ENCODE assay signal across 8 mouse cellular contexts in the genomic region with DNA sequence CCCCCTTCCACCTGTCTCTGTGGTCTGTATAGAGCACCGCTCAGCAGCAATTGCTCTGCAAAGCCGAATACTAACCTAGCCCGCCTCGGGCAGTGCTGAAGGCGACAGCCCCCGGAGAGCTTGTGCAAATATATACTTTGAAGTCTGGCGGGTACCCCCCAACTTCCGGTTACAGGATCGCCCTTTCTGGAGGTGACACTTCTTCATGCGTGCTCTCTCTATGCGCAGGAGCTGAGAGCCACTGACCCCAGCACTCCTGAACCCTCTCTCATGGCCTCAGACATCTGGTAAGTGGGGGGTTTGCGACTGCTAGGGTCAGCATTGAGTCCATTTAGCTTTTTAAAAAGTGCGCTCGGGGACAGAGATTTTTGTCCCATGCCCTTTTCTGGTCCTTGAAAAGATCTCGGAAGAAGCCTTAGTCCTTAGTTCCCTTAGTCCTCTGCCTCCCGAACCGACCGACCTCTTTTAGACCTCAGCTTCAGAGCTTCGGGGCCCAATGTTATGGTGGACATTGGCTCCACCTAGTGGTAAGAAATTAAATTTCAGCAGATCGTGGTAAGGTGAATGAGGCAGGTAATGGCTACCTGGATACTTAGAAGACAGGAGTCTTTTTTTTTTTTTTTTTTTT. TPM values are rescaled to one million over a fixed set of nuclear protein-coding genes. Genes with fewer than 3 reads are reported as not detected.
DNase-seq lines count a peak whose midpoint lies in the region; ATAC-seq and TF ChIP-seq lines count a peak whose summit lies in the region.

No protein-coding gene starts in this region.

- WGBS in limb, embryonic 14.5 days = 0% methylated on average over 20 of the region's 20 CpGs
- 1% methylated on average over 20 of the region's 20 CpGs for WGBS in midbrain, embryonic 15.5 days
- 2% methylated on average over 20 of the region's 20 CpGs for WGBS in stomach, embryonic 15.5 days

- peak overlapping the region; percentile 35 for H3K4me2 ChIP-seq in limb, embryonic 14.5 days (replicated peaks; ENCODE audit: low read depth, low read length, severe bottlenecking)
- H3K4me2 ChIP-seq in midbrain, embryonic 15.5 days = peak overlapping the region; percentile 54
- peak overlapping the region; percentile 50 for H3K4me2 ChIP-seq in stomach, embryonic 15.5 days

- H3K27ac ChIP-seq in limb, embryonic 14.5 days (replicated peaks; ENCODE audit: low read depth, low read length) = no peak overlapping the region
- H3K27ac ChIP-seq in midbrain, embryonic 15.5 days = peak overlapping the region; percentile 11
- H3K27ac ChIP-seq in stomach, embryonic 15.5 days = no peak overlapping the region

- no peaks in the 10 kb centered on the region for H3K36me3 ChIP-seq in limb, embryonic 14.5 days (ENCODE audit: control insufficient read depth, insufficient read depth, low read length)
- no peaks in the 10 kb centered on the region for H3K36me3 ChIP-seq in midbrain, embryonic 15.5 days (replicated peaks)
- H3K36me3 ChIP-seq in stomach, embryonic 15.5 days = no peaks in the 10 kb centered on the region

- peaks cover 20% of the 10 kb centered on the region for H3K27me3 ChIP-seq in limb, embryonic 14.5 days (ENCODE audit: control insufficient read depth, insufficient read depth, low read length)
- H3K27me3 ChIP-seq in midbrain, embryonic 15.5 days (replicated peaks) = peaks cover 17% of the 10 kb centered on the region; the same call in 1 of the 2 replicates
- 0 out of 2 replicates have a peak, but pooled peaks cover 14% of the 10 kb centered on the region for H3K27me3 ChIP-seq in stomach, embryonic 15.5 days (replicated peaks)

- peak overlapping the region; percentile 15; the same call in 1 of the 2 replicates for H3K4me3 ChIP-seq in limb, embryonic 14.5 days (replicated peaks; ENCODE audit: low read length)
- H3K4me3 ChIP-seq in midbrain, embryonic 15.5 days = peak overlapping the region; percentile 33
- peak overlapping the region; percentile 23 for H3K4me3 ChIP-seq in stomach, embryonic 15.5 days (replicated peaks)

- H3K9ac ChIP-seq in limb, embryonic 14.5 days (ENCODE audit: low read depth, low read length, severe bottlenecking) = no peak overlapping the region
- H3K9ac ChIP-seq in midbrain, embryonic 15.5 days = peak overlapping the region; percentile 2; the same call in 1 of the 2 replicates
- H3K9ac ChIP-seq in stomach, embryonic 15.5 days = no peak overlapping the region

- H3K4me1 ChIP-seq in limb, embryonic 14.5 days (ENCODE audit: control insufficient read depth, insufficient read depth, low read length) = peaks cover 11% of the 10 kb centered on the region
- peaks cover 9% of the 10 kb centered on the region for H3K4me1 ChIP-seq in midbrain, embryonic 15.5 days
- H3K4me1 ChIP-seq in stomach, embryonic 15.5 days = 0 out of 2 replicates have a peak, but pooled peaks cover 7% of the 10 kb centered on the region

- ATAC-seq in limb, embryonic 14.5 days (ENCODE audit: low FRiP score, low read depth) = peak; percentile 67
- ATAC-seq in midbrain, embryonic 15.5 days (replicated peaks) = peak; percentile 96
- peak; percentile 47 for ATAC-seq in stomach, embryonic 15.5 days (ENCODE audit: insufficient read depth, low FRiP score, low read depth)

- H3K9me3 ChIP-seq in limb, embryonic 14.5 days (ENCODE audit: control insufficient read depth, low read length) = no peaks in the 10 kb centered on the region
- H3K9me3 ChIP-seq in midbrain, embryonic 15.5 days = no peaks in the 10 kb centered on the region
- no peaks in the 10 kb centered on the region for H3K9me3 ChIP-seq in stomach, embryonic 15.5 days

- TF ChIP-seq POLR2A in limb, embryonic 14.5 days (IDR thresholded peaks at IDR 0.05; ENCODE audit: borderline replicate concordance, extremely low read depth, insufficient read depth, insufficient read length) = no peak

- DNase-seq in ovary, postnatal 14 days (ENCODE audit: low spot score) = peak; percentile 62
- no peak for DNase-seq in ovary, postnatal 10 days (ENCODE audit: low spot score)
- DNase-seq in cerebellum, postnatal 25 days = peak; percentile 83 to 86
- peak; percentile 65 for DNase-seq in heart, adult 8-10 months (ENCODE audit: low spot score)
- peak; percentile 48 for DNase-seq in kidney, adult 18-20 months
- DNase-seq in limb, embryonic 14.5 days (ENCODE audit: low spot score) = peak; percentile 76

RNA-seq across cellular contexts. Expression of gene Cyp11a1, which starts 8.1 kb away (rescaled TPM):
- under 1 TPM in 1 of 4 experiments, not detected in 3; 0.27 TPM for total RNA-seq in heart, adult 8-10 months (2022)
- polyA plus RNA-seq in limb, embryonic 14.5 days (2012; rRNA removed) = 3.3 and 3.5 TPM in 2 replicates
- 4.5 and 5.7 TPM in 2 replicates for polyA plus RNA-seq in limb, embryonic 14.5 days (2014; fragmentation: Nextera tagmentation; extraction: Ambion mirVana)
- polyA plus RNA-seq in midbrain, embryonic 15.5 days (2015; fragmentation: Nextera tagmentation; extraction: Ambion mirVana) = 0.44 and 1.1 TPM in 2 replicates
- 4.2 and 5.4 TPM in 2 replicates for polyA plus RNA-seq in stomach, embryonic 15.5 days (2015; fragmentation: Nextera tagmentation; extraction: Ambion mirVana)

RNA-seq across cellular contexts. Expression of gene Sema7a, which starts 58.2 kb away (rescaled TPM):
- total RNA-seq in heart, adult 8-10 months (2022) = 10 to 100 TPM; 20.4 to 24.8 (median 24.5) TPM
- 7.4 and 9.4 TPM in 2 replicates for polyA plus RNA-seq in limb, embryonic 14.5 days (2012; rRNA removed)
- 0.57 and 1.1 TPM in 2 replicates for polyA plus RNA-seq in limb, embryonic 14.5 days (2014; fragmentation: Nextera tagmentation; extraction: Ambion mirVana)
- polyA plus RNA-seq in midbrain, embryonic 15.5 days (2015; fragmentation: Nextera tagmentation; extraction: Ambion mirVana) = 2.1 and 2.3 TPM in 2 replicates
- 0.57 and 0.71 TPM in 2 replicates for polyA plus RNA-seq in stomach, embryonic 15.5 days (2015; fragmentation: Nextera tagmentation; extraction: Ambion mirVana)
